Mouse (Mus musculus) 3134 (cell line): ENCODE data around the gene Tchh.

Experiments
- DNase-seq: peaks from one replicate; pipeline ENCODE4 v3.0.0-alpha.2; 2011; ENCODE audit warnings: low spot score; ENCODE audit not compliant: insufficient read length; ENCODE audit errors: extremely low read depth

The Tchh gene

GRCm38 (mm10) chr3:93492176-93492575, 50.0 kb downstream of the Tchh start:
- peak; percentile 62 for DNase-seq

- DNase-seq: peak; percentile 56
Measured at GRCm38 (mm10) chr3:93493992-93494391, 51.9 kb downstream of the Tchh start.

- peak; percentile 43 for DNase-seq
Measured at GRCm38 (mm10) chr3:93494774-93495173, 52.6 kb downstream of the Tchh start.

- no peak for DNase-seq
Measured at GRCm38 (mm10) chr3:93497131-93497530, 55.0 kb downstream of the Tchh start.
